Mouse (Mus musculus) lung, postnatal 14 days (tissue): Measurements from ENCODE around the gene Flt4.

Experiments used
- DNase-seq: peaks from one replicate; pipeline ENCODE4 v3.0.0; 2021

The Flt4 gene

GRCm38 (mm10) chr11:49702014-49702413 lies 93.0 kb downstream of the Flt4 start:
- no peak for DNase-seq
